Mouse (Mus musculus) common myeloid progenitor, adult 5-6 weeks (primary cell): ENCODE data around the gene Gm15446. TPM values are rescaled to one million over a fixed set of nuclear protein-coding genes. Genes with fewer than 3 reads are reported as not detected.
"Not testable (repeated sequence)": the region's sequence is repeated elsewhere in the genome, so short reads cannot be mapped to it uniquely, and the experiment has no call there.

Source experiments
- ATAC-seq: replicated peaks from 2 replicates; pipeline ENCODE4 v1.8.0; 2016; ENCODE audit warnings: low read depth, mild to moderate bottlenecking, moderate TSS enrichment, inconsistent platforms; ENCODE audit not compliant: poor library complexity, severe bottlenecking
- total RNA-seq: library from RNA; stranded (forward); fragments of 200-1000, 187-1606 nt; gene quantifications from 2 replicates; pipeline ENCODE4 v1.2.3, GENCODE M21; 2017

Gene Gm15446
- total RNA-seq, result 164 and 199 TPM in 2 replicates

- peak; percentile 99 for ATAC-seq
These were observed at the start of gene Gm15446 for GRCm38 (mm10) chr5:109923261-109924071. Gene Gm15446 (plus strand): TSS chr5:109923400.

GRCm38 (mm10) chr5:109924129-109924528 lies 929 bp downstream of the Gm15446 start:
- not testable (repeated sequence) for ATAC-seq

- ATAC-seq, result no peak
These were observed 1.7 kb downstream of the Gm15446 start for GRCm38 (mm10) chr5:109924936-109925335.

GRCm38 (mm10) chr5:109950281-109950680 lies 27.1 kb downstream of the Gm15446 start:
- ATAC-seq, result no peak

GRCm38 (mm10) chr5:109980743-109981142 lies 57.5 kb downstream of the Gm15446 start:
- ATAC-seq, result not testable (repeated sequence)

Other genes with a start within 250 kb of the Gm15446 start
- 1.9 and 2.8 TPM in 2 replicates for gene 5430403G16Rik, start 232.4 kb upstream of the Gm15446 start, total RNA-seq
- gene 4930522L14Rik, start 171.5 kb upstream of the Gm15446 start, total RNA-seq, result 13.8 and 17.6 TPM in 2 replicates
- 77.3 and 92.4 TPM in 2 replicates for gene Zfp932, start 73.1 kb downstream of the Gm15446 start, total RNA-seq
- 4.0 and 10.4 TPM in 2 replicates for gene Gm17655, start 149.1 kb downstream of the Gm15446 start, total RNA-seq
- gene Gm35315, start 171.0 kb downstream of the Gm15446 start, total RNA-seq, result 3.0 and 4.6 TPM in 2 replicates
- 0.05 TPM in 1 of 2 replicates, not detected in the other for gene Plcxd1, start 176.6 kb downstream of the Gm15446 start, total RNA-seq
- gene Gtpbp6, start 184.8 kb downstream of the Gm15446 start, total RNA-seq, result 15.7 and 18.0 TPM in 2 replicates
- gene Zfp605, start 186.7 kb downstream of the Gm15446 start, total RNA-seq, result 11.7 and 16.1 TPM in 2 replicates
- 46.9 and 66.0 TPM in 2 replicates for gene Chfr, start 212.4 kb downstream of the Gm15446 start, total RNA-seq